Mouse (Mus musculus) liver, adult 2 months (tissue): ENCODE results near the gene Gdf11. TPM values are rescaled to one million over a fixed set of nuclear protein-coding genes. Genes with fewer than 3 reads are reported as not detected.

Experiments
- DNase-seq: peaks from one replicate; pipeline ENCODE4 v3.0.0-alpha.2; 2011; ENCODE audit warnings: low read depth, low spot score; ENCODE audit errors: extremely low read depth
- H3K27ac ChIP-seq: fragments of 200-500 bp; replicated peaks from 2 replicates; pipeline ENCODE4 v1.5.1; 2012; ENCODE audit warnings: low read depth, mild to moderate bottlenecking, control low read depth, inconsistent platforms, low read length; ENCODE audit not compliant: insufficient read depth
- H3K27me3 ChIP-seq: fragments of 200-500 bp; 2 replicates; pipeline ENCODE4 v1.6.1; 2012; ENCODE audit warnings: mild to moderate bottlenecking, moderate library complexity, low read length, inconsistent platforms; ENCODE audit not compliant: control insufficient read depth, insufficient read depth
- H3K36me3 ChIP-seq: fragments of 200-500 bp; 2 replicates; pipeline ENCODE4 v1.6.1; 2012; ENCODE audit warnings: low read length, inconsistent platforms; ENCODE audit not compliant: control insufficient read depth, insufficient read depth
- H3K4me1 ChIP-seq: fragments of 200-500 bp; 2 replicates; pipeline ENCODE4 v1.6.1; 2011; ENCODE audit warnings: low read length; ENCODE audit not compliant: control insufficient read depth, insufficient read depth
- H3K4me3 ChIP-seq: fragments of 200-500 bp; 2 replicates; pipeline ENCODE4 v1.5.1; 2011; ENCODE audit warnings: low read depth, mild to moderate bottlenecking, control low read depth, low read length, moderate library complexity; ENCODE audit not compliant: insufficient read depth
- H3K79me2 ChIP-seq: fragments of 200-500 bp; 2 replicates; pipeline ENCODE4 v1.6.1; 2012; ENCODE audit warnings: inconsistent platforms, mild to moderate bottlenecking, low read length, moderate library complexity; ENCODE audit not compliant: control insufficient read depth, insufficient read depth
- H3K9ac ChIP-seq: fragments of 200-500 bp; 2 replicates; pipeline ENCODE4 v1.6.1; 2012; ENCODE audit warnings: low read depth, mild to moderate bottlenecking, control low read depth, inconsistent platforms, low read length
- CTCF ChIP-seq: fragments of 200-500 bp; IDR thresholded peaks from 2 replicates; pipeline ENCODE4 v1.5.1; 2011; ENCODE audit warnings: low read depth, low read length, control low read depth
- POLR2A ChIP-seq: fragments of 200-500 bp; IDR thresholded peaks from 2 replicates; pipeline ENCODE4 v1.6.1; 2011; ENCODE audit warnings: low read length, control low read depth; ENCODE audit not compliant: insufficient read depth; ENCODE audit errors: extremely low read depth
- WGBS: fragments of 180-500 bp; shearing (Covaris S2); methylation state at CpG from one replicate; pipeline ENCODE4 v1.1.7; 2018; 5-methylcytosine and 5-hydroxymethylcytosine counted together
- polyA plus RNA-seq: library from polyadenylated mRNA; depleted of rRNA; stranded (reverse); fragments of >200 nt; gene quantifications from 2 replicates; pipeline ENCODE4 v1.2.3, GENCODE M21; 2012
- total RNA-seq: library from RNA; depleted of rRNA; stranded (reverse); fragments of >200 nt; gene quantifications from 2 replicates; pipeline ENCODE4 v1.2.3, GENCODE M21; 2014

Gene Gdf11
- total and polyA plus RNA-seq, 2 experiments: 0.05 to 0.09 TPM

- H3K36me3 ChIP-seq: no peaks in the 10 kb centered on the region
- DNase-seq: no peak
- H3K4me1 ChIP-seq: peaks cover 30% of the 10 kb centered on the region
- 0 out of 2 replicates have a peak, but pooled peaks cover 2% of the 10 kb centered on the region for H3K79me2 ChIP-seq
- H3K27me3 ChIP-seq: no peaks in the 10 kb centered on the region
- peak overlapping the region; percentile 50 for H3K9ac ChIP-seq
- no peak for TF ChIP-seq CTCF
- TF ChIP-seq POLR2A: no peak
- H3K4me3 ChIP-seq: peak overlapping the region; percentile 11; the same call in 1 of the 2 replicates
- 58% methylated on average over 16 of the region's 16 CpGs for WGBS
- H3K27ac ChIP-seq: peak overlapping the region; percentile 30
Observed at GRCm38 (mm10) chr10:128921883-128922821, 30.6 kb upstream of the Gdf11 start.

DNA sequence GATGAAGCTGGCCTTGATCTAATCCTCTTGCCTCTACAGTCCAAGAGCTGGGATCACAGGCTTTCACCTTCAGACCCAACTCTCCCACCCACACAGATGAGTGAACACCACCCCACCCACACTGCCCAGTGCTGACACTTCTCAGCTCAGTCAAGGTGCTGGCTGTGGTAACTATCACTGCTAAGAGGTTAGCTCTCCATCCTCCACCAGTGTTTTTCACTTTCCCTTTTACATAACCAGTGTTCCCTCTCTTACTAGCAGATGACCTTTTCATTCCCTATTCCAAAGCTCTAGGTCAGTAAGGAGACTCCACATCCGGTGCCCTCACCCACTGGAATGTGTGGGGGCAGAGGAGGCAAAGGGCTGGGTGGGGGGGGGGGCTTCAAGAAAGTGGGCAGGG, 29.7 kb upstream of the Gdf11 start:
- H3K27ac ChIP-seq: peak overlapping the region; percentile 37
- peak; percentile 33 for DNase-seq
- H3K4me3 ChIP-seq: no peak overlapping the region
- peaks cover 30% of the 10 kb centered on the region for H3K4me1 ChIP-seq
- H3K36me3 ChIP-seq: no peaks in the 10 kb centered on the region
- H3K9ac ChIP-seq: no peak overlapping the region
- H3K79me2 ChIP-seq: 0 out of 2 replicates have a peak, but pooled peaks cover 2% of the 10 kb centered on the region
- no peak for TF ChIP-seq CTCF
- no peak for TF ChIP-seq POLR2A
- H3K27me3 ChIP-seq: no peaks in the 10 kb centered on the region
- WGBS: 7% methylated on average over 1 of the region's 1 CpGs

GRCm38 (mm10) chr10:128920736-128921161, 29.2 kb upstream of the Gdf11 start:
- WGBS: 41% methylated on average over 3 of the region's 3 CpGs
- Histone ChIP-seq H3K36me3 (no peaks in the 10 kb centered on the region), H3K27ac (peak overlapping the region; percentile 37), H3K4me1 (peaks cover 30% of the 10 kb centered on the region), H3K79me2 (0 out of 2 replicates have a peak, but pooled peaks cover 2% of the 10 kb centered on the region), H3K27me3 (no peaks in the 10 kb centered on the region), H3K9ac (no peak overlapping the region), H3K4me3 (no peak overlapping the region)
- peak; percentile 35 for DNase-seq
- no peak for TF ChIP-seq CTCF
- TF ChIP-seq POLR2A: no peak

DNA sequence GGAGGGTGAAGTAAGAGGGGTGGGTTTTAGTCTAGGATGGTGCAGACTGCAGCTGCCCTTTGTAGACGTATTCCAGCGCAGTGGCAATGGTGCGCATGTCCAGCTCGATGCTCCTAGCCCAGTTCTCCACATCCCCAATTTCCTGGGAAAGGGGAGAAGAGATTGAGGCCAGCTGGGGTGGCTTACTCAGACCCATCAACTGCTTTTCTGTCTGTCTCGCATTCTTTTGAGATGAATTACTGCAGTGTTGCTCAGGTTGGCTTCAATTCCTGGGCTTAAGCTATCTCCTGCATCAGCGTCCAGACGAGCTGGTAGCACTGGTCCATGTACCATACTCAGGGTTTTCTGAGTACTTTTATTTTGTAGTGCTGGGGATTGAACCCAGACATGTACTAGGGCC, 28.4 kb upstream of the Gdf11 start:
- Histone ChIP-seq H3K27ac (peak overlapping the region; percentile 61; the same call in 1 of the 2 replicates), H3K4me1 (peaks cover 30% of the 10 kb centered on the region)
- 89% methylated on average over 7 of the region's 7 CpGs for WGBS

DNA sequence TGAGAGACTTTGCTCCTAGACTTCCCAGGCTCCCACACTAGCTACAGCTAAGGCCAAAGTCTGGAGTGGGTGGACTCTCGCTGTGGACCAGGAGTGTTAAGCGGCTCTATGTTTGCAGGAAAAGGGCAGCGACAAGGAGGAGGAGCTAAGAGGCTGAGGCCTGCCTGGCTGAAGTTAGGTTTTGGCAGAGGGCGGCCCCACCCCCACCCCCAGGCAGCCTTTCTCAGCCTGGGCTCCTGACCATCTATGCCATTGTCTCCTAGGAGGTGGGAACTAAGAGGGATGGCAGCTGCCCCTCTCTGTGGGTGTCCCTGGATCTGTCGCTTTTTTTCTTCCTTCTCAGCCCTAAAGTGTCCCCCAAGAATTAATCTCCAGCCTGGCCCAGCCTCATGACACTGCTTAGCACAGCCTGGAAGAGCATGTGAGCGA, 27.7 kb upstream of the Gdf11 start:
- Histone ChIP-seq H3K9ac (no peak overlapping the region), H3K4me1 (peaks cover 29% of the 10 kb centered on the region), H3K27me3 (no peaks in the 10 kb centered on the region), H3K36me3 (no peaks in the 10 kb centered on the region), H3K79me2 (0 out of 2 replicates have a peak, but pooled peaks cover 2% of the 10 kb centered on the region), H3K4me3 (no peak overlapping the region), H3K27ac (peak overlapping the region; percentile 61)
- 20% methylated on average over 6 of the region's 6 CpGs for WGBS
- DNase-seq: peak; percentile 98
- TF ChIP-seq POLR2A: no peak
- no peak for TF ChIP-seq CTCF

More for the DNA sequence above, 28.4 kb upstream of the Gdf11 start:
- Histone ChIP-seq H3K4me3 (no peak overlapping the region), H3K36me3 (no peaks in the 10 kb centered on the region), H3K79me2 (0 out of 2 replicates have a peak, but pooled peaks cover 2% of the 10 kb centered on the region), H3K27me3 (no peaks in the 10 kb centered on the region), H3K9ac (no peak overlapping the region)
- TF ChIP-seq CTCF (no peak), POLR2A (no peak)
- DNase-seq: no peak

DNA sequence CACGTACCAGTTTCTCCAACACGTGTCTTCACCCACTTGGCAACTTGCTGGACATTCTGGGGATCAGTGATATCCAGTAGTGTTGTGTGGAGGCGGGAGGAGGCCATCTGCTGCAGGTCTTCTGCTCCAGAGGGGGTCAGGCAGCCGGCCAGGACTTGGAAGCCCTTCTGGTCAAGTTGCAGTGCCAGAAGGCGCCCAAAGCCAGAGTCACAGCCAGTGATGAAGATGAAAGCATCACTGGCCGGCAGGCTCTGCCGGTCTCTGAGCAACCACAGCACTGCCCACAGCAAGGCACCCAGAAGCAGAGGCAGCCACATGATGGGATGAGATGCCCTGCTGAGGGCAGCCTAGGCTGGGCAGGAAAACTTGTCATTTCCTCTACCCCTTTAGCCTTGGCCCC, 26.7 kb upstream of the Gdf11 start:
- H3K9ac ChIP-seq: peak overlapping the region; percentile 15; the same call in 1 of the 2 replicates
- H3K4me3 ChIP-seq: no peak overlapping the region; the same call in 1 of the 2 replicates
- no peak for DNase-seq
- TF ChIP-seq CTCF (no peak), POLR2A (no peak)
- H3K36me3 ChIP-seq: no peaks in the 10 kb centered on the region
- H3K27ac ChIP-seq: peak overlapping the region; percentile 78
- 0 out of 2 replicates have a peak, but pooled peaks cover 2% of the 10 kb centered on the region for H3K79me2 ChIP-seq
- H3K27me3 ChIP-seq: no peaks in the 10 kb centered on the region
- H3K4me1 ChIP-seq: peaks cover 25% of the 10 kb centered on the region
- 38% methylated on average over 7 of the region's 7 CpGs for WGBS
